Mouse (Mus musculus): ENCODE data around the gene Ctsl.

GRCm38 (mm10) chr13:64410604-64411003 lies 39.9 kb upstream of the Ctsl start:
- TF ChIP-seq CTCF (IDR thresholded peaks at IDR 0.05; ENCODE audit: borderline replicate concordance, insufficient read depth, low read depth, low read length) (no peak), POLR2A (IDR thresholded peaks at IDR 0.05; ENCODE audit: borderline replicate concordance, insufficient read depth, low read length) (no peak)

Measured in cerebellum, adult 2 months (tissue).